Mouse (Mus musculus) layer of hippocampus, adult 11-12 months (tissue): ENCODE data around the gene Wfdc13.

Experiments used
- DNase-seq: peaks from one replicate; pipeline ENCODE4 v3.0.0; 2022; ENCODE audit warnings: low spot score

Wfdc13 gene

GRCm38 (mm10) chr2:164684807-164685206 lies at the start of gene Wfdc13:
Wfdc13 (plus strand) TSS chr2:164685107.
- no peak for DNase-seq

- no peak for DNase-seq
These were observed 49.6 kb upstream of the Wfdc13 start for GRCm38 (mm10) chr2:164635266-164635665.

GRCm38 (mm10) chr2:164638696-164639095 lies 46.2 kb upstream of the Wfdc13 start, which contains the start of gene Wfdc16:
Wfdc16 (minus strand) TSS chr2:164638796.
- DNase-seq, result no peak

DNA sequence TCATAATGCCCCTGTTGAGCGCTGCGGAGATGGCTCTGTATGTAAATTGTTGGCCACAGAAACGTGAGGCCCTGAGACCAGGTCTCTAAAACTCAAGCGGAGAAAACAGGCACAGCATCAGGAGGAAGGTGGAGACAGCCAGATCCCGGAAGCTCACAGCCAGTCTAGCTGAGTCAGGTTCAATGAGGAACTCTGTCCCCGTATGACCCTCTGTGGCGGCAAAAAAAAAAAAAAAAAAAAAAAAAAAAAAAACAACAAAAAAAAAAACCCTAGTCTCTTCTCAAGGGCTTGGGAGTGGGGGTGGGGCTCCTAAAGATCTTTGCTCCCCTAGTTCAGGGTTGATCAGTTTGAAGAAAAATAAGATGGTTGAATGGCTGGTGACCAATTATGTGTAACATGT lies 43.8 kb upstream of the Wfdc13 start:
- no peak for DNase-seq

DNA sequence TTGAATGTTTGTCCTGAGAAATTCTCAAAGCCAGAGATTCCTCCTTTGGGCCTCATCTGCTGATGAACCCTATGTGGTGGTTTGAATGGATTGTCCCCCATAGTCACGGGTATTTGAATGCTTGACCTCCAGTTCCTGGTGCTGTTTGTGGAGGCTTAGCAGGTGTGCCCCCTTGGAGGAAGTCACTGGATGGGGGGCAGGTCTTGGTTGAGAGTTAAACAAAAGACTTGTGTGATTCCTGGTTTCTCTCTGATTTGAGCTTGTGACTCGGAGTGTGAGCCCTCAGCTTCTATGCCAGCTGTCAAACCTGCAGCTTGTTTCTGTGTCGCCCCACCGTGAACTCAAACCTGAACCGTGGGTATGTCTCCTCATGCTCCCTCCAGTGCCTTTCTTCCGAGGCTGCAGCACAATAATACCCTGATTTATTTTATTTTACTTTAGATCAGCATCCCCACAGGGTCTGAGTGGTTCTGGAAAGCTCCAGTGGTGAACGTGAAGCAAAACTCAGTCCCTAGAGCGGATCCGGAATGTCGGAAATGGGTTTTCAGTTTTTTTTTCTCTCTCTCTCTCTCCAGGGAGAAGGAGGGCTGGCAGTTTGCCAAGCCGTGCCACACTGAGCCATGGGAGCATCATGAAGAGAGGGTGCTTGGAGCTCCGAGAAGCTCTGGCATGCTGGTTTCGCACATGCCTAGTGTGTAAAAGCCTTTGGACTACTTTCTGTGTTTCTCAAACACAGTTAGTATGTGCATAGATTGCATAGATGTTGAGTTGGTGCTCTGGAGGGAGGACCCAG lies 42.8 kb upstream of the Wfdc13 start:
- DNase-seq, result peak; percentile 14

DNA sequence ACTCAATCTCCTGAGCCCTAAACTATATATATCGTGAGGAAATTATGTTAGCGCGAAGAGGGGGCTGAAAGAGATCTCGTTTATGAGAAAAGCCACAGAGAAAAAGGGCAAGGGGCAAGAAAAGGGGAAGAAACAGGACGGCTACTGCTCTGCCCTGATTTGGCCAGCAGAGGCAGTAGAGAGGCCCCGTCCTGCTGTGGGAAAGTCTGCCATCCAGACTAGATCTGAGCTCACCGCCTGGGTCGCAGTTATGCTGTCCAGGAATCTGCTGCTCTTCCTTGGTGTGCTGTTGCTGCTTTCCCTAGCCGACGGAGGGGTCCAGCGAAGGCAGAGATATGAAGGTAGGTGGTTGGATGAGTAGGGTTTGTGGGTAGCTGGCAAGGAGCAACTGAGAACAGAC lies 29.0 kb upstream of the Wfdc13 start, which contains the start of gene Wfdc10:
Wfdc10 (plus strand) TSS at position 189 of the 400 bp plus-strand sequence.
- DNase-seq, result peak; percentile 21

DNA sequence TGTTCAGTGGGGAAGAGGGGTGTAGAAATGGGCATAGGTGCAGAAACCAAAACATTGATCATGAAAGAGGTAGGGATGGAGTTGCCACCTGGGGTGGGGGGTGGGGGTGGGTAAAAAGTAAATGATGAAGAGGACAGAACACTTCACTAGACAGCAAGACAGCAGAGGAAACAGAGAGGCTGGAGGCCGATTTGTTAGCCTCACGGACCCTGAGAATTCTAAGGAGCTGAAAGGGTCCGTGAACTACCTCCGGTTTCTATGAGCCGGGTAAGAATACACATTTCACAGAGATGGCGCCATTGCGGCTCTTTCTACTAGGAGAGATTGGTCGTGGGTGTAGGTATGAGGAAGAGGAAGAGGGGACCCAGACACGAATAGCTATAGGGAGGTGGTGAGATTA lies 28.4 kb upstream of the Wfdc13 start, which contains the start of gene Wfdc9:
Wfdc9 (minus strand) TSS at position 101 of the 400 bp plus-strand sequence.
- no peak for DNase-seq

GRCm38 (mm10) chr2:164664851-164665250 lies 20.1 kb upstream of the Wfdc13 start:
- DNase-seq, result no peak

DNA sequence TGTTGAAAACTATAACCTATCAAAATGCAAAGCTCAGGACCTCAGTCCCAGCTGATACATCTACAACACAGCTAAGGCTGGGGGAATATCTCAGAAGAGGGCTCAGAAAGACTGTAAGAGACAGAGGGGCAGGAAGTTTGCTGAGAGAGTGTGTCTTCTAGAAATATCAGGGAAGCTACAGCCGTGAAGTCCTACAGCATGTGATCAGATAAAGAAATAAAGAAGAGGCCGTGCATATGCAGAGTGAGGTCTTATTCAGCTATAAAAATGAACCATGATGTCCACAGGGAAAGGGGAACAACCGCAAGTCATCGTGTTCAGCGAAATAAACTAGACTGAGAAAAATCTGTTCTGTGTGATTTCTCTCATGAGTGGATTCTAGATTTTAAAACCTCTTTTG lies 14.6 kb upstream of the Wfdc13 start:
- DNase-seq, result no peak

DNA sequence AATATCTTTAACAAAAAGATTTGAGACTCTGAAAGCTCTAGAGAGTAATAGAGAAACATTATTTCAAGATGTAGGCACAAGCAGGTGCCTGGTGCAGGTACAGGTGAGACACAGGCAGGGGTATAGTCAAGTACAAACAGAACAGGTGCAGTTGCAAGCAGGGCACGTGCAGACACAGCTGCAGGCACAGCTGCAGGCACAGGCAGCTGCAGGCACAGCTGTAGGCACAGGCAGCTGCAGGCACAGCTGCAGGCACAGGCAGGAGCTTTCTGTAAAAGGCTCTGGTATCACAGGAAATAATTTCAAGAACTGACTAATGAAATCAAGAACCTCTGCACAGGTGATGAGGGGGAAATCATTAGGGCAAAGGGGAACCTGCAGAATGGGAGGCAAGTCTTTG lies 14.0 kb upstream of the Wfdc13 start:
- DNase-seq, result no peak

- DNase-seq, result no peak
These were observed 10.9 kb upstream of the Wfdc13 start, which contains the start of gene Wfdc11 for GRCm38 (mm10) chr2:164673987-164674386. Wfdc11 (minus strand) TSS chr2:164674087.

GRCm38 (mm10) chr2:164676103-164676502 lies 8.8 kb upstream of the Wfdc13 start:
- no peak for DNase-seq

GRCm38 (mm10) chr2:164676916-164677685 lies 7.8 kb upstream of the Wfdc13 start:
- DNase-seq, result no peak

DNA sequence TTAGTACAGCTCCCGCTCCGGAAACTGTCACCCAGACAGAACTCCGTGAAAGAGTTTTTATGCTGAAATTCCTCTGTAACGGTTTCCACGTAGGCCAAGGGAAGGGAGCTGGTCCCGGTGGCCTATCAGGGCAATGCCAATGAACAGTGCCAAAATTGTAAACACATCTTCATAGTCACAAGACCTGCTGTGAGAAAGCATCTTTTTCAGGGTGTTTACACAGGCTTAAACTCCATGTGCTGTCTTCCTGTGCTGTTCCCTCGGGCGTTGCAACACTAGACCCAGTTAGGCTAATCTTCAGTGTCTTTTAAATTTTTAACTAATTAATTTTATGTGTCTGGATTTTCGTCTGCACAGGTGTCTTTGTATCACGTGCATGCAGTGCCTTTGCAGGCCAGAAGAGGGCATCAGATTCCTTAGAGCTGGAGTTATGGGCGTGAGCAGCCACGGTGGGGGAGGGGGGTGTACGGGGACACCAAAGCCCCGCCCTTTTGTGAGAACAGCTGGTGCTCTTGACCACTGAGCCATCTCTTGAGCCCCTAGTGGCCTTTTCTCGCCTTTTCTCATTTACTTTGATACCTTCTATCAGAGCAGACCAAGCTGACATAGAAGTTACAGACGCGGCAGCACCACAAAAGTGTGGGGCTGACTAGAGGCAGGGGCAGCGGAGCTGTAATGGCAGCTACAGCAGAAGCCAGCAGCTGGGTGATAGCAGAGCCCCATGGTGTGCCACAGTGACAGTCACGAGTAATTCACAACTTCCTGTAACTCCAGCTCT lies 5.9 kb upstream of the Wfdc13 start:
- DNase-seq, result peak; percentile 64

DNA sequence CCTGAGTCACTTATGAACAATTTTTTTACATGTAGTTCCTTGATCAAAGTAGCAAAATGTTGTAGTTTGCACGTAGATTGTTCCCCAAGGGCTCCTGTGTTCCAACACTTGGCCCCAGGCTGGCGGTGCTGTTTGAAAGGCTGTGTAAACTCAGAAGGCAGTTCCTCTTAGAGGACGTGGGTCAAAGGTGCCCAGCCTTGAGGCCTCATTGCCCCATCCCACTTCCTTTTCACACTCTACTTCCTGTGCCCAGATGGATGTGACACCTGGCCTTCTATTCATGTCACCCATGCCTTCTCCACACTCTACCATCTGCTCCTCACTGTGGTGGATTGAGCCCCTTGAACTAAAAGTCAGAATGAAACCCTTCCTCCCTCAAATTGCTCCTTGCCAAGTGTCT lies 5.0 kb upstream of the Wfdc13 start:
- DNase-seq, result no peak

GRCm38 (mm10) chr2:164698201-164698600 lies 13.3 kb downstream of the Wfdc13 start, which contains the start of gene Spint4:
Spint4 (plus strand) TSS chr2:164698501.
- no peak for DNase-seq

DNA sequence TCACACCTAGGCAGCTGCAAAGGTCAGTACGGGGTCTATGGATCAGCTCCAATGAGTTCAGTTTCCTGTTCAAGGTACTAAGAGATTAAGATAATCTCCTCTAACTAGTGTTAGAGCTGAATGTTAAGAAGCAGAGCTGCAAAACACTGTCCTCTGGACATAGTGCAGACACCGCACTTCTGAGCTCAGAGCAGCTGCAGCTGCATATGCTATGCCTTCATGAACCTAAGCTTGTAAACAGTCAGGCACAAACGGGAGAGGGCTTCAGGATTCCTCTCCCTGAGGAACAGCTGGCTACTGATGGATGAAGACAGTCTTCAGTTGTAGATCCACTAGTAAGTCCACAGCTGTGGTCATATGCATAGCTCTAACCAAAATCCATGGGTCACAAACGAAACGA lies 16.1 kb downstream of the Wfdc13 start:
- DNase-seq, result no peak

DNA sequence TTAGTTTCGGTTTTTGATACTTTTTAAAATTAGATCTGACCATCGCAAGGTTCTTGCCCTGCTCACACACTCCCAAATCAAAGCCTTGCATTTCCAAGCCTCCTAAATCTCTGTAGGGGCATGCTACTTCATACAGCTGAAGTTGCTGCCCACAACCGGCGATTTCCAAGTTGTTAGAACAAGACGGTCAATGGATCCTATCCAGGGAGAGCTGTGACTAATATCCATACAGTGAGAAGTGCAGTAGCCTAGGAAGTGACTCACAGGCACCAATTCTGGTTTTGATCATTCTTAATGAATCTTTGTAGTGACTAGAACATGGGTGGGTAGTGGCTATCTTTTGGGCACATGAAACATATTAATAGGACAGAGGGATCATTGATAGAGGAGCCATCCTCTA lies 16.9 kb downstream of the Wfdc13 start:
- DNase-seq, result no peak

- no peak for DNase-seq
These were observed 19.3 kb downstream of the Wfdc13 start for GRCm38 (mm10) chr2:164704235-164704634.

GRCm38 (mm10) chr2:164705328-164705727 lies 20.4 kb downstream of the Wfdc13 start:
- no peak for DNase-seq

GRCm38 (mm10) chr2:164705991-164706390 lies 21.1 kb downstream of the Wfdc13 start:
- no peak for DNase-seq

GRCm38 (mm10) chr2:164715005-164715404 lies 30.1 kb downstream of the Wfdc13 start, which contains the start of gene Spint5:
Spint5 (plus strand) TSS chr2:164715305.
- no peak for DNase-seq
